Mouse (Mus musculus) cerebellum, adult 2 months (tissue): Measurements from ENCODE around the gene Cep152.

Experiments used
- CTCF ChIP-seq: fragments of 200-500 bp; IDR thresholded peaks from 2 replicates; pipeline ENCODE4 v1.5.1; 2011; ENCODE audit warnings: low read depth, mild to moderate bottlenecking, control low read depth, low read length, moderate library complexity, borderline replicate concordance; ENCODE audit not compliant: insufficient read depth
- POLR2A ChIP-seq: fragments of 200-500 bp; IDR thresholded peaks from 2 replicates; pipeline ENCODE4 v1.6.1; 2011; ENCODE audit warnings: low read length, control low read depth, borderline replicate concordance; ENCODE audit not compliant: insufficient read depth

DNA sequence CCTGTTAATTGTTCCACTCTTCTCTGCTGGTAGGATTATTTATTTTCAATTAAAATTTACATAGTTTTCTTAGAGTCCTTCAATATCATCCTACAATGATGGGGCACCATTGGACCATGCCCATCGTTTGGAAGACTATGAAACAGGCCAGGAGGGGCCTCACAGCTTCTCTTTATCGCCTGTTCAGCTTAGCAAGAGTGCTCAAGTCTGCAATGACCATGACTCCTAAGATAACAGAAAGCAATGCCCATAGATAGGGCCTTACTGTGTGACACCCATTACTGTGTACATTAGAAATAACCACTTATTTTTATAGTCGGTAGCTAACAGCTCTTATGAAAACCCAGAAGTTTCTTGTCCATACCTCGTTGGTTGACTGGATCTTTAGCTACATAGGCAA lies 41.0 kb upstream of the Cep152 start:
- TF ChIP-seq CTCF (no peak), POLR2A (no peak)
